Mouse (Mus musculus): ENCODE data around the gene Clybl.

Gene Clybl

GRCm38 (mm10) chr14:122359136-122359905 lies 177.8 kb downstream of the Clybl start:
- DNase-seq (ENCODE audit: low spot score), result no peak

- no peak for DNase-seq (ENCODE audit: low spot score)
These were observed 180.3 kb downstream of the Clybl start for GRCm38 (mm10) chr14:122361807-122362206.

GRCm38 (mm10) chr14:122363156-122363555 lies 181.7 kb downstream of the Clybl start:
- no peak for DNase-seq (ENCODE audit: low spot score)

- no peak for DNase-seq (ENCODE audit: low spot score)
These were observed 182.5 kb downstream of the Clybl start for GRCm38 (mm10) chr14:122364026-122364425.

DNA sequence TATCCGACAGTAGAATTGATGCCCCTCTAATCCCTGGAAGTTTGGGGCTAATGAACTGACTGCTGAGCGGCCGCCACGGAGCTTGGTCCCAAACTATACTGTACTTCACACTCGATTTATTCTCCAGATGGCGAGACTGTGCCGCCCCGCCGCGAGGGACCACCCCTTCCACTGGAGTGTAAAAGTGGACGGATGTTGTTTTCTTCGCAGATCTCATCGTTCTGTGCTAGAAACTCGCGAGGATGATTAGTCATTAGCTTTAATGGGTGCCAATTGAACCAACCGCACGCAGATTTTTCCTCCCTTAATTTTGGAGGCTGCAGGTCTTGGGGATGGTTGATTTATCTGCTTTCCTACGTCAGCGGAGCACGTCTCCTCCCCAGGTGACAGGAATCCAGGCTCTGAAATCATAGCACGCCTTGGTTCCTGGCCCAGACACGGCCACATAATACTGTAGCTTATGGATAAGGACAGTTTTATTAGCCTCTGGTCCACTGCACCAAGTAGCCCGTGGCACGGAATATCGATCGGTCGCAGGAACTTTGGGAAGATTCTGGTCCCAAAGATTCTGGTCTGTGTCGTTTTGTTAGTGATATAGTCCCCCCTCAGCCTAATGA lies 185.9 kb downstream of the Clybl start:
- no peak for DNase-seq (ENCODE audit: low spot score)

DNA sequence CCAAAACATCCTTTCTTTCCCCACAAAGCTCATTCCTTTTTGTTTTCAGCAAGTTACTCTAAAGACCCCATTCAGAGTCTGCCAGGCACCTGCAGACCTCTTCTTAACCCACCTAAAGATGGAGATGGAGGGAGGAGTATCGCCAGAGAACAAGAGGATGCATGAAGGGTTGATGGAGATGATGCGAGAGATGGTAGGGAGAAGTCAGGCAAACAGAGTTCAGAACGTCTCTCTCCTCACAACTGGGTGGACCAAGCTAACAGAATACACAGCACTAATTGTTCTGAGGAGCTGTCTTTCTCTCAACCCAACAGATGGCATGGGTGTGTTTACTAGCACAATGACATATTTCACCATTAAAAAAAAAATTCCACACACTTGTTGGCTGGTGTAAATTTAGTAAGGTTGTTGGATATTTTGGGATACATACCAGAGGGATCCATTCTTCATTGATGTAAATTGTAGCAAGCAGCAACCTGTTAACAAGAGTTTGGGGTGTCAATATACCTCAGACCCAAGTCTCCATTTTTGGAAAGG lies 186.4 kb downstream of the Clybl start:
- no peak for DNase-seq (ENCODE audit: low spot score)

GRCm38 (mm10) chr14:122368501-122368900 lies 187.0 kb downstream of the Clybl start:
- DNase-seq (ENCODE audit: low spot score), result no peak

DNA sequence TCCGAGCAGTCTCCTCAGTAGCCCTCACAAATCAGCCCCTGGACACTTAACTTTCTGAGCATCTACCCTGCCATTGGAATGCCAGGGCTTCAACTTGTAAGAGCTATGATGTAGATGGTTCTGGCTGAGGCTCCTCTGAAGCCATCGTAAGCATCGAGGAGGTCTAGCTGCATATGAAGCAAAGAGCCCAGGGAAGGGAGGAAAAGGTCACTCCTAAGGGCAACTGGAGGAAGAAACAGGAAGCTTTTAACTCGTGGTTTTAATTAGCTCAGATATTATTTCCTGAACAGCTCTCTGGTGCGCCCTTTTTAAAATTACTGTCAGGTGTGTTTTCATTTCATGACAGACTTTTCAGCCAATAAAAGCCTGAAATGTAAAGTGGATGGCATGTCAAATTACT lies 190.5 kb downstream of the Clybl start:
- DNase-seq (ENCODE audit: low spot score), result no peak

- no peak for DNase-seq (ENCODE audit: low spot score)
These were observed 192.0 kb downstream of the Clybl start for GRCm38 (mm10) chr14:122373458-122373857.

GRCm38 (mm10) chr14:122374285-122374997 lies 192.9 kb downstream of the Clybl start:
- DNase-seq (ENCODE audit: low spot score), result no peak

GRCm38 (mm10) chr14:122375070-122375811 lies 193.7 kb downstream of the Clybl start:
- no peak for DNase-seq (ENCODE audit: low spot score)

DNA sequence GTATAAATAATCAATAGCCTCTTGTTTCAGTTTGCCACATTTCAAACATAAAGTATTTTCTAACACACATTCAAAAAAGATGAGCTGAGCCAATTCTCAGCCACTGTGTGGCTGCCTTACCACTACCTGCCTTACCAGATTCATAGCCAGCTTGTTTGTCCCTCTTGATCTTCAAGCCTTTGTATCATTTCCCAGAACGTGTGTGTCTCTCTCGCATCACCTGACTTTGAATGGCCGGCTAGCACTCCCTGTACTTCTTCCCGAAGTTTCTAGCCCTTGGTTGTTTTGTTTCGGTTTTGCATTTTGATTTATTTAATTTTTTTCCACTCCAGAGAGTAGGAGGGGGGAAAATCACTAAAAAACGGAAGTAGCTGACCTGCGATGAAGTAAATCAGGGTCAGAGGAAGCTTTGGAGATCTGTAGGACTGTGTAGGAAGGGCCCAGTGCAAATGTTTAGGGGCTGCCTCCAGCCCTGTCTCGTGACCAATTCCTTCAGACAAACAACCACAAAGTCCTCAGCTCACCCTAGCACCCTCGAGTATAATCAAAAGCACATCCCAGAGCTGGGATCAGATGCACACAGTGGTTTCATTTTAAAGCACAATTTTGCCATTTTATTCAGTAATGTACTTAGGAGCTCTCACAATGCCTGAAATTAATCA lies 195.1 kb downstream of the Clybl start:
- no peak for DNase-seq (ENCODE audit: low spot score)

DNA sequence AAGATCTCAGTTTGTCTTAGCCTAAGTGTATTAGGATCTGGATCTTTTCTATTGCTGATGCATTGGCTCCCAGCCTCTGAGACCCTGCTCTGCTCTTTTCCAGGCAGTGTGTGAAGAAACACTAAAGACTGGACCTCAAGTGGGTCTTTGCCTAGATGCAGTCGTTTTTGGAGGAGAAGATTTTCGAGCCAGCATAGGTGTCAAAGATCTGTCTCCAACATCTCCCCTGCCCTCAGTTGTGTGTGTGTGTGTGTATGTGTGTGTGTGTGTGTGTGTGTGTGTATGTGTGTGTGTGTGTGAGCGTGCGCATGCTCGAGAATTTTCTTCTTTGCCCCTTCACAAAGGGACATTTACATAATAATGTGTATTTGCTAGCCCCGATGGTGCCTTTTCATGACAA lies 196.2 kb downstream of the Clybl start:
- no peak for DNase-seq (ENCODE audit: low spot score)

- DNase-seq (ENCODE audit: low spot score), result no peak
These were observed 197.6 kb downstream of the Clybl start for GRCm38 (mm10) chr14:122379076-122379475.

DNA sequence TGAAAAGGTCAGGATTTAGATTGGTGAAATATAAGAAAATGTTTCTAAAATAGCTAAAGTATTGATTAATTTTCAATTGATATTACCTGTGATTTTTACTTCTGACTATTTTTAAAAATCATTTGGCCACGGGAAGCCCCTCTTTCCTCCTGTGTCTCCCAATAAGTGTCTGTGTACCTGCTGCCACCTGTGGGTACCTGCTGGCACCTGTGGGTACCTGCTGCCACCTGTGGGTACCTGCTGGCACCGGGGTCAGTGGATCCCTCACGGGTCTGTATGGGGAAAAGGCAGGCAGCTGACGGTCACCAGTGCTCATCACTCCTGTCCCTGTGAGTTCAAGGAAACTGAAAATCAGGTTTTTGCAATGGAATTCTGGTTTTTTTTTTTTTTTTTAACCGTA lies 198.5 kb downstream of the Clybl start:
- no peak for DNase-seq (ENCODE audit: low spot score)

- DNase-seq (ENCODE audit: low spot score), result no peak
These were observed 199.7 kb downstream of the Clybl start for GRCm38 (mm10) chr14:122380896-122381845.

DNA sequence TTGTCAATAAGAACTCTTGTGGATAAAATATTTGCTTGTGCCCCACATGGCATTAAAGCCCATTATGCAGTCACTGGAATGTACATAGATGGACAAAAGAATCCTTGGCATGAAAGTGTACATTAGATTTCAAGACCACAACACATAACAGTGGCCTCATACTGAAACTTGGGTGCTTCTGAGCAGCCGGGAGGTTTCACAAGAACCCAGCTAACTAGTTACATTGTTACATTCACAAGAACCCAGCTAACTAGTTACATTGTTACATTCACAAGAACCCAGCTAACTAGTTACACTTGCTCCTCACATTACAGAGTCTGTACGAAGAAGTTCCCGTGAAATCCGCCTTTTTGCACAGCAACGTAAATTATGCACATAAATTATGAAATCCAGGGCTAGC lies 200.8 kb downstream of the Clybl start:
- DNase-seq (ENCODE audit: low spot score), result no peak

DNA sequence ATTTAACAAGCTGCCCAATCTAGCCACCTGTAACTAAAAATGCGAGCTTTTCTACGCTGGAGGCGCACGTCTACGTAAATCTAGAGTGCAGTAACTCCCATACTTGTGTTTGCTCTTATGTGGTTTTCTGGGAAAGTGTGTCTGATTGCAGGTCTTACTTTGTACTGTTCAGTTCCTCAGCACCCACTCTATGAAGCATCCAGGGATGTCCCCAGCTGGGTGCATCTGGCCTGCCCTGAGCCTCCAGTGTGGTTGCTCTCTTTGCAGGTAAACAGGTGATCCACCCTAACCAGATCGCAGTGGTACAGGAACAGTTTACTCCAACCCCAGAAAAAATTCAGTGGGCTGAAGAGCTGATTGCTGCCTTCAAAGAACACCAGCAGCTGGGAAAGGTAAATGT lies 202.4 kb downstream of the Clybl start:
- no peak for DNase-seq (ENCODE audit: low spot score)

DNA sequence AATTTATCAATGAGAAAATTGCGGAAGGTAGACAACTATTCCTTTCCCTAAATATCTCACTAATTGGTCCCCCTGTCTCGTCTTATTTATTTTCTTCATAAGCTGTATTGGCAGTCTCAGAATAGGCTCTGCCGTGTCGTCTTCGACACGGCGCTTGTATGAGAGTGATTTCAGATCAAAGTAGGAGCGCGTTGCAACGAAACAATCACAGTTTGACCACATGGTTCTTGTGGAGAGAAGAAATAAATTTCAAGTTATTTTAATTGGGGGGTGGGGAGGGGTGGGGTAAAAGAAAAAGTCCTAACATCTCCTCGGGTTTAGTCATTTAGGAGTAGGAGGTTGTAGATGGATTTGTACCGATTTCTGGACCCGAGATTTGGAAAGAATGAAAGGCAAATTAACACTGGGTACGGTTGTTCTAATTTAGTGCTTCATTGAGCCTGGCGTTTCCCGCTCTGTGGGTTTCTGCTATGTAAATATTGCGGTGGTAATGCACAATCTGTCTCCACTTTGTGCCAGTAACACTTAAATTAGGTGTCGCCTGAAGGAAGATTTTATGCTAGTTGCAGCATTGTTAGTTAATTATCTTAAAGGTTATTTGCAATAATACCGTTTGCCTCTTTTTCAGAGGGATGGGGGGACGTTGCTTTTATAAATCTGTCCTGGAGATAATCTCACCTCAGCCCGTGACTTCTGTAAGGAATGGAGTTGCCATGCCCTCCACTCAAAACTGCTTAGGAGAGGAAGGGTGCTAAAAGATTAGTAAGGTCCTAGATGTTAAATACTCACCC lies 203.1 kb downstream of the Clybl start:
- no peak for DNase-seq (ENCODE audit: low spot score)

DNA sequence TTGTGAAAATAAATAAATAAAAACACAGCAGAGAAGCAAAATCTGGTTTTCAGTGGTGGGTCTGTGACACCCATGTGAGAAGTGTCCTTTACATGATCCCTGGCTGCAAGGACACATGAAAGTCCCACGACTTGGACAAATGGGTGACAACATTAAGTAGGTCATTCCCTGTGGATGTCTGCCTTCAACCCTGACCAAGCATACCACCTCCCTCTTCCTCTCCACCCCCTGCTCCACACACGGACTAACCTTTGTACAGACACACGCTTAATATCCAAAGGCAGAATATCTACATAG lies 203.7 kb downstream of the Clybl start:
- DNase-seq (ENCODE audit: low spot score), result no peak
